Mouse (Mus musculus): ENCODE data around the gene Abi2.

Abi2 gene

DNA sequence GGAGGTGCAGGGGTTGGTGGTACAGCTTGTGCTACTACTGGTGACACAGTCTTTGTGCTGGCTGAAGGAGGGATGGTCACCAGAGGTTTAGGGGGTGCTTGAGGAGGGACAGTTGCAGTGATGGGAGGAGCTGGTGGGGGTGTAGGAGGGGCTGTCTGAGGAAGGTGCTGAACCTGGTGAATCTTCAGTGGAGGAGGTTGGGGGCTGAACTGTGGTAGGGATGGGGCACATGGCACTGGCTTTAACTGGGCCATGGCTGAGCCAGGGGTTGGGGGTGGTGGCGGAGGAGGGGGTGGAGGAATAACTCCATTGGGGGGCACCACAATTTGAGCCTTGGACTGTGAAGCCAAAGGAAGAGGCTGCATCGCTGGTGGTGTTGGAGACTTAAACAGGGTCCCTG lies 80.2 kb downstream of the Abi2 start:
- no peak for DNase-seq (ENCODE audit: low read depth)

DNA sequence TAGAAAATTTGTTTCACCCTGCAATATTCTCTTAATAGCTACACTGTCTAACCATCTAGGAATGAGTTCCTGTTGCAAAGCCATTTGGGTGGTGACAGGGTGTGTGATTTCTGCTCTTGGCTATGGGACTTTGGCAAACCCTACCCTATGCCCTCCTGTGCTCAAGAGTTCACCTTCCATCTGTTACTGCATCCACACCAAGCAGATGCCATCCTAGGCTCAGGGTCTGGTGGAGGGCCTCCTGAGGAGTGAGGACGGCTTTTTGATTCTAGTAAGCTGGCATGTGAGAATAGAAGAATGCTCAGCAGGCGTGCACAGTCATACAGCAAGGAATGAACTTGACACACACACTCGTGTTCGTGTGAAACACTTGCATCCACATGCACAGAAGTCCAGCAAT lies 81.1 kb downstream of the Abi2 start:
- no peak for DNase-seq (ENCODE audit: low read depth)

GRCm38 (mm10) chr1:60492404-60492803 lies 83.0 kb downstream of the Abi2 start:
- DNase-seq (ENCODE audit: low read depth), result no peak

DNA sequence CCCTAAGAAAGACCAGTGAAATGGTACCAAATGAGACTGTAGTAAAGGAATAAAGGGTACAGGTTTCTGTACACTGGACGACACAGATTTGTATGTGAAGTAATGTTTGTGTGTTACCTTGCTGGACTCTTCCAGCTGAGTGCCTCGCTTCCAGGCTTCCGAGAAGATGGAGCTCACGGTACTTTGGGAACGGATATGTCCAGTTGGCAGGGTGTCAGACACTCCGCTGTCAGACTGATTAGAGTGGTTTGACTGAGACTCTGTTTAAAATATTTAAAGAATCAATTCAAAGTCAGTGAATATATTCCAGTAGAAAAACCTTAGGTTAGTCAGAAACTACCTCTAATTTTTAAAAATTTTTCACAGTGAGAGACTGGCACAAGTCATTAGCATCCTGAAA lies 84.0 kb downstream of the Abi2 start:
- no peak for DNase-seq (ENCODE audit: low read depth)

GRCm38 (mm10) chr1:60503456-60503855 lies 94.0 kb downstream of the Abi2 start:
- DNase-seq (ENCODE audit: low read depth), result peak; percentile 73

- DNase-seq (ENCODE audit: low read depth), result no peak
Observed at GRCm38 (mm10) chr1:60510584-60510983, 101.2 kb downstream of the Abi2 start.

DNA sequence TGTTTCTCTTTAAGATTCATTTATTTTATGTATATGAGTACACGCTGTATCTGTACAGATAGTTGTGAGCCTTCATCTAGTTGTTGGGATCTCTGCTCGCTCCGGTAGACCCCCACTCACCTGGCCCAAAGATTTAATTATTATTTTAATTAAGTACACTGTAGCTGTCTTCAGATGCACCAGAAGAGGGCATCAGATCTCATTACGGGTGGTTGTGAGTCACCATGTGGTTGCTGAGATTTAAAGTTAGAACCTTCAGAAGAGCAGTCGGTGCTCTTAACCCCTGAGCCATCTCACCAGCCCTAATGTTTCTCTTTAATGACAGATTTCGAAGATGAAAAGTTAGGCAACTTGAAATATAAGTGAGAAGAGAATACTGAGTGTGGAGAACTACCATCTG lies 120.7 kb downstream of the Abi2 start:
- peak; percentile 47 for DNase-seq (ENCODE audit: low read depth)

GRCm38 (mm10) chr1:60530636-60531035 lies 121.2 kb downstream of the Abi2 start:
- peak; percentile 87 for DNase-seq (ENCODE audit: low read depth)

All from 416B (cell line).